Comparison of ENCODE assay signal across 8 mouse cellular contexts in genomic region chr6:30526586-30527515, GRCm38 (mm10). TPM values are rescaled to one million over a fixed set of nuclear protein-coding genes. Genes with fewer than 3 reads are reported as not detected.
DNase-seq lines count a peak whose midpoint lies in the region; ATAC-seq and TF ChIP-seq lines count a peak whose summit lies in the region.

No protein-coding gene starts in this region.

- peak overlapping the region; percentile 28 for H3K4me3 ChIP-seq in lung, adult 2 months (replicated peaks; ENCODE audit: extremely low read depth, low read depth, low read length)
- no peak overlapping the region; the same call in 1 of the 2 replicates for H3K4me3 ChIP-seq in kidney, embryonic 14.5 days (ENCODE audit: low read length)
- 0 out of 2 replicates have a peak overlapping the region, but pooled peaks have one; percentile 2 for H3K4me3 ChIP-seq in midbrain, embryonic 12.5 days

- peak overlapping the region; percentile 97 for H3K27ac ChIP-seq in kidney, embryonic 14.5 days (ENCODE audit: low read depth, low read length)
- peak overlapping the region; percentile 78 for H3K27ac ChIP-seq in midbrain, embryonic 12.5 days (replicated peaks)

- no peak for DNase-seq in lung, adult 2 months
- DNase-seq in lung, adult 18-20 months: no peak
- peak; percentile 82 for DNase-seq in forelimb bud, embryonic 11.5 days (ENCODE audit: low read depth, low spot score)
- no peak for DNase-seq in thymus, adult 18-20 months
- DNase-seq in spleen, adult 12 weeks (ENCODE audit: low spot score): no peak

- no peak for TF ChIP-seq POLR2A in lung, adult 2 months (IDR thresholded peaks at IDR 0.05; ENCODE audit: borderline replicate concordance, extremely low read depth, low read depth, low read length)

- no peak for TF ChIP-seq CTCF in lung, adult 2 months (IDR thresholded peaks at IDR 0.05; ENCODE audit: insufficient read depth, low read length)

- H3K4me1 ChIP-seq in lung, adult 2 months (ENCODE audit: control insufficient read depth, insufficient read depth, low read length): no peaks in the 10 kb centered on the region
- H3K4me1 ChIP-seq in kidney, embryonic 14.5 days (ENCODE audit: control insufficient read depth, insufficient read depth, low read length): peaks cover 39% of the 10 kb centered on the region
- peaks cover 32% of the 10 kb centered on the region for H3K4me1 ChIP-seq in midbrain, embryonic 12.5 days

- ATAC-seq in kidney, embryonic 14.5 days (ENCODE audit: low FRiP score, low TSS enrichment): peak; percentile 44
- peak; percentile 76 for ATAC-seq in midbrain, embryonic 12.5 days (ENCODE audit: low FRiP score, low read depth)
- no peak for ATAC-seq in cerebellum, adult (ENCODE audit: insufficient number of reproducible peaks, low FRiP score, low TSS enrichment)

- H3K4me2 ChIP-seq in kidney, embryonic 14.5 days (replicated peaks; ENCODE audit: low read depth, low read length): peak overlapping the region; percentile 17; the same call in 1 of the 2 replicates
- H3K4me2 ChIP-seq in midbrain, embryonic 12.5 days (replicated peaks): peak overlapping the region; percentile 39

- H3K36me3 ChIP-seq in kidney, embryonic 14.5 days (ENCODE audit: control insufficient read depth, insufficient read depth, low read length): no peaks in the 10 kb centered on the region
- no peaks in the 10 kb centered on the region for H3K36me3 ChIP-seq in midbrain, embryonic 12.5 days

- H3K27me3 ChIP-seq in kidney, embryonic 14.5 days (ENCODE audit: control insufficient read depth, insufficient read depth, low read length): no peaks in the 10 kb centered on the region
- no peaks in the 10 kb centered on the region for H3K27me3 ChIP-seq in midbrain, embryonic 12.5 days

- peak overlapping the region; percentile 48 for H3K9ac ChIP-seq in kidney, embryonic 14.5 days (ENCODE audit: low read depth, low read length)
- H3K9ac ChIP-seq in midbrain, embryonic 12.5 days (replicated peaks): peak overlapping the region; percentile 40; the same call in 1 of the 2 replicates

- no peaks in the 10 kb centered on the region for H3K9me3 ChIP-seq in kidney, embryonic 14.5 days (ENCODE audit: control insufficient read depth, low read length)
- H3K9me3 ChIP-seq in midbrain, embryonic 12.5 days: no peaks in the 10 kb centered on the region

- WGBS in lung, adult 2 months: 34% methylated on average over 19 of the region's 19 CpGs
- 11% methylated on average over 19 of the region's 19 CpGs for WGBS in kidney, embryonic 14.5 days
- 8% methylated on average over 19 of the region's 19 CpGs for WGBS in midbrain, embryonic 12.5 days

RNA-seq across cellular contexts. Expression of gene Cpa2, which starts 14.5 kb away (rescaled TPM):
- polyA plus RNA-seq in lung, adult 2 months (2012; rRNA removed): 0.13 and 0.28 TPM in 2 replicates
- polyA plus RNA-seq in kidney, embryonic 14.5 days (2014; fragmentation: Nextera tagmentation; extraction: Ambion mirVana): 22.7 and 29.8 TPM in 2 replicates
- polyA plus RNA-seq in midbrain, embryonic 12.5 days (2016; fragmentation: Nextera tagmentation; extraction: Ambion mirVana): 5.8 and 6.7 TPM in 2 replicates

RNA-seq across cellular contexts. Expression of gene Ssmem1, which starts 17.2 kb away (rescaled TPM):
- polyA plus RNA-seq in lung, adult 2 months (2012; rRNA removed): not detected in 2 replicates
- 0.51 TPM in 1 of 2 replicates, not detected in the other for polyA plus RNA-seq in kidney, embryonic 14.5 days (2014; fragmentation: Nextera tagmentation; extraction: Ambion mirVana)
- 0.22 and 0.34 TPM in 2 replicates for polyA plus RNA-seq in midbrain, embryonic 12.5 days (2016; fragmentation: Nextera tagmentation; extraction: Ambion mirVana)

RNA-seq across cellular contexts. Expression of gene Tmem209, which starts 17.3 kb away (rescaled TPM):
- polyA plus RNA-seq in lung, adult 2 months (2012; rRNA removed): 31.4 and 40.3 TPM in 2 replicates
- polyA plus RNA-seq in kidney, embryonic 14.5 days (2014; fragmentation: Nextera tagmentation; extraction: Ambion mirVana): 35.2 and 56.8 TPM in 2 replicates
- polyA plus RNA-seq in midbrain, embryonic 12.5 days (2016; fragmentation: Nextera tagmentation; extraction: Ambion mirVana): 45.6 and 49.1 TPM in 2 replicates

RNA-seq across cellular contexts. Expression of gene Cpa4, which starts 41.3 kb away (rescaled TPM):
- 4.6 TPM in 1 of 2 replicates, not detected in the other for polyA plus RNA-seq in lung, adult 2 months (2012; rRNA removed)
- 0.09 and 0.12 TPM in 2 replicates for polyA plus RNA-seq in kidney, embryonic 14.5 days (2014; fragmentation: Nextera tagmentation; extraction: Ambion mirVana)
- polyA plus RNA-seq in midbrain, embryonic 12.5 days (2016; fragmentation: Nextera tagmentation; extraction: Ambion mirVana): 1.6 and 1.9 TPM in 2 replicates
